Mouse (Mus musculus): ENCODE data around the gene Bri3bp.
"Not testable (repeated sequence)": the region's sequence is repeated elsewhere in the genome, so short reads cannot be mapped to it uniquely, and the experiment has no call there.

Gene Bri3bp

GRCm38 (mm10) chr5:125409348-125410090 lies 31.8 kb upstream of the Bri3bp start:
- DNase-seq, result no peak

GRCm38 (mm10) chr5:125411972-125412530 lies 29.3 kb upstream of the Bri3bp start:
- peak; percentile 30 to 60 for DNase-seq

GRCm38 (mm10) chr5:125412536-125412935 lies 28.8 kb upstream of the Bri3bp start:
- DNase-seq, result not testable (repeated sequence)

- no peak for DNase-seq
Measured at GRCm38 (mm10) chr5:125413763-125414162, 27.6 kb upstream of the Bri3bp start.

GRCm38 (mm10) chr5:125416183-125416582 lies 25.2 kb upstream of the Bri3bp start:
- no peak for DNase-seq

- no peak for DNase-seq
Measured at GRCm38 (mm10) chr5:125418636-125419035, 22.7 kb upstream of the Bri3bp start.

- no peak for DNase-seq
Measured at GRCm38 (mm10) chr5:125419124-125419523, 22.2 kb upstream of the Bri3bp start.

GRCm38 (mm10) chr5:125425698-125426276 lies 15.6 kb upstream of the Bri3bp start:
- DNase-seq, result no peak

GRCm38 (mm10) chr5:125426343-125426742 lies 15.0 kb upstream of the Bri3bp start:
- no peak for DNase-seq

GRCm38 (mm10) chr5:125432324-125432723 lies 9.0 kb upstream of the Bri3bp start:
- DNase-seq, result not testable (repeated sequence)

- peak; percentile 84 to 88 for DNase-seq
Measured at GRCm38 (mm10) chr5:125433793-125434337, 7.5 kb upstream of the Bri3bp start, which contains the start of gene Dhx37. TSS of gene Dhx37 (minus strand) at chr5:125434121.

GRCm38 (mm10) chr5:125434347-125434746 lies 7.0 kb upstream of the Bri3bp start:
- DNase-seq, result not testable (repeated sequence)

- no peak for DNase-seq
Measured at GRCm38 (mm10) chr5:125440583-125441233, 660 bp upstream of the Bri3bp start.

- DNase-seq, result no peak
Measured at GRCm38 (mm10) chr5:125442136-125442995, 998 bp downstream of the Bri3bp start.

GRCm38 (mm10) chr5:125443335-125443734 lies 2.0 kb downstream of the Bri3bp start:
- no peak for DNase-seq

- no peak for DNase-seq
Measured at GRCm38 (mm10) chr5:125443915-125444314, 2.5 kb downstream of the Bri3bp start.

- DNase-seq, result no peak
Measured at GRCm38 (mm10) chr5:125444554-125444953, 3.2 kb downstream of the Bri3bp start.

- no peak for DNase-seq
Measured at GRCm38 (mm10) chr5:125446344-125446743, 5.0 kb downstream of the Bri3bp start.

GRCm38 (mm10) chr5:125448026-125448425 lies 6.7 kb downstream of the Bri3bp start:
- DNase-seq, result no peak

- no peak for DNase-seq
Measured at GRCm38 (mm10) chr5:125448631-125449030, 7.3 kb downstream of the Bri3bp start.

- no peak for DNase-seq
Measured at GRCm38 (mm10) chr5:125449306-125449705, 7.9 kb downstream of the Bri3bp start.

GRCm38 (mm10) chr5:125452573-125452972 lies 11.2 kb downstream of the Bri3bp start:
- DNase-seq, result no peak

All from thymus, adult 18-20 months (tissue).